Mouse (Mus musculus) forebrain, embryonic 11.5 days (tissue): ENCODE measurements around the gene Lef1. TPM values are rescaled to one million over a fixed set of nuclear protein-coding genes. Genes with fewer than 3 reads are reported as not detected.
A peak's percentile ranks its signal among the peaks of the same experiment; 100 is the strongest.

Experiments
- ATAC-seq: fragments of 200-750 bp; cut with Nextera tagmentation; replicated peaks from 2 replicates; pipeline ENCODE4 v1.8.0; 2017; ENCODE audit warnings: moderate TSS enrichment; ENCODE audit not compliant: low FRiP score
- DNase-seq: peaks from one replicate; pipeline ENCODE4 v3.0.0-alpha.2; 2017; ENCODE audit warnings: low spot score
- H3K27ac ChIP-seq: fragments of 300-500 bp; sonication (generic); 2 replicates; pipeline ENCODE4 v1.5.1; 2014; ENCODE audit warnings: low read depth, low read length
- H3K27me3 ChIP-seq: fragments of 300-500 bp; sonication (generic); 2 replicates; pipeline ENCODE4 v1.6.1; 2014; ENCODE audit warnings: mild to moderate bottlenecking, low read length, mixed read lengths; ENCODE audit not compliant: control insufficient read depth, insufficient read depth
- H3K36me3 ChIP-seq: fragments of 300-500 bp; sonication (generic); 2 replicates; pipeline ENCODE4 v1.6.1; 2014; ENCODE audit warnings: mild to moderate bottlenecking, low read length, moderate library complexity, mixed read lengths; ENCODE audit not compliant: control insufficient read depth, insufficient read depth
- H3K4me1 ChIP-seq: fragments of 300-500 bp; sonication (generic); replicated peaks from 2 replicates; pipeline ENCODE4 v1.6.1; 2014; ENCODE audit warnings: low read length, mixed read lengths; ENCODE audit not compliant: control insufficient read depth, insufficient read depth
- H3K4me2 ChIP-seq: fragments of 300-500 bp; sonication (generic); 2 replicates; pipeline ENCODE4 v1.6.1; 2014; ENCODE audit warnings: low read depth, mild to moderate bottlenecking, low read length, moderate library complexity, mixed read lengths; ENCODE audit not compliant: severe bottlenecking
- H3K4me3 ChIP-seq: fragments of 300-500 bp; sonication (generic); 2 replicates; pipeline ENCODE4 v1.5.1; 2014; ENCODE audit warnings: low read depth, low read length
- H3K9ac ChIP-seq: fragments of 300-500 bp; sonication (generic); 2 replicates; pipeline ENCODE4 v1.6.1; 2014; ENCODE audit warnings: low read length
- H3K9me3 ChIP-seq: fragments of 300-500 bp; sonication (generic); 2 replicates; pipeline ENCODE4 v1.6.1; 2016; ENCODE audit warnings: low read length, mixed read lengths; ENCODE audit not compliant: control insufficient read depth
- WGBS: fragments of 180-500 bp; shearing (Covaris S2); extraction: QIAGEN DNeasy Blood & Tissue Kit; methylation state at CpG from one replicate; pipeline ENCODE4 v1.1.7; 2014; 5-methylcytosine and 5-hydroxymethylcytosine counted together
- polyA plus RNA-seq: library from polyadenylated mRNA; unstranded; fragments of >200 nt; fragmentation: Nextera tagmentation; extraction: Ambion mirVana; gene quantifications from 2 replicates; pipeline ENCODE4 v1.2.1, GENCODE M21; 2014

Gene Lef1
- polyA plus RNA-seq, 1 experiment from 2014 or later = 70.0 TPM

DNA sequence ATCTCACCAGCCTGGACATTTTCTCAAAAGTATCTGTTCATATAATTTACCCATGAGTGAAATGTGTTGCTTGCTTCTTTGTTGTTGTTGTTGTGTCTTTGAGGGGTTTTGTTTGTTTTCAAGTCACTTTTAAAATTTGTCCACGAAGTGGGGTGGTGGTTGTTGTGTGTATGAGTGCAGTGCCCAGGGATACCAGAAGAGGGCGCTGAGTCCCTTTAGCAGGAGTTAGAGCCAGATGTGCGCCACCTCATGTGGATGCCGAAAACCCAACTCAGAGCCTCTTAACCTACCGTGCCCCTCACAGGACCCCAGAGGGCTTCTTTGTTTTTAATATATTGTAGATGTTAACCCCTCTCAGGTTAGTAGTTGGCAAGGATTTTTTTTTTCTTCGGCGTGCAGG is 101.9 kb downstream of the Lef1 start:
- ATAC-seq (no peak), DNase-seq (no peak)
- Histone ChIP-seq H3K36me3 (no peaks in the 10 kb centered on the region), H3K9me3 (no peaks in the 10 kb centered on the region), H3K4me3 (no peak overlapping the region), H3K4me1 (peaks cover 2% of the 10 kb centered on the region; the same call in 1 of the 2 replicates), H3K27me3 (no peaks in the 10 kb centered on the region), H3K27ac (no peak overlapping the region), H3K4me2 (no peak overlapping the region), H3K9ac (no peak overlapping the region)
- 84% methylated on average over 7 of the region's 7 CpGs for WGBS

DNA sequence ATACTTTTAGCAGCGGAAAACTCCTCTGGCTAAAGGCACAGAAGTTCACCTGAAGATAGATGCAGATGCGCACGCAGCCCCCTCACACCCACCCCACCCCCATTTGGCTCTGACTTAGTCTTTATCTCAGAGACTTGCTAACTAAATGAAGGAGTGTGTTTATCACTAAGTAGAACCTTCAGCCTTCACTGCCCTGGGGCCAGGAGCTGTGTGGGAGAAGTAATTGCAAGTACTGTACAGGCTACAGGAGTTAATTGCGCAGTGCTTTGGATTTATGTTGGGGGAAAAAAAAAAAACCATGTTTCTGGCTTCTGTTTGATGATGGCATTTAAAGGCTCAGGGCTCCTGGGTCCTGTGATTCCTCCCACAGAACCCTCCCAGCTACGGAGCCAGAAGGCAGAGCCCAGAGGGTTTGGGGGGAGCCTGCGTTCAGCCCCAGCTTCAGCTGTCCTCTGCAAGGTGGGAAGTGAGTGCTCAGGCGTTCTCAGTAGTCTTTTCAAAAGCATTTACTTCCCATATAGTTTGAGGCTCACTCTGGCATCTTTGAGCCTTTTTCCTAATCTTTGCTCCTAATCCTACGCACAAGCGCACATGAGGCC is 103.9 kb downstream of the Lef1 start:
- H3K27ac ChIP-seq = no peak overlapping the region
- ATAC-seq = no peak
- H3K36me3 ChIP-seq = no peaks in the 10 kb centered on the region
- WGBS = 89% methylated on average over 9 of the region's 9 CpGs
- no peaks in the 10 kb centered on the region; the same call in 1 of the 2 replicates for H3K4me1 ChIP-seq
- no peak overlapping the region for H3K4me3 ChIP-seq
- H3K4me2 ChIP-seq = no peak overlapping the region
- H3K9me3 ChIP-seq = no peaks in the 10 kb centered on the region
- H3K9ac ChIP-seq = no peak overlapping the region
- no peak for DNase-seq
- H3K27me3 ChIP-seq = no peaks in the 10 kb centered on the region

DNA sequence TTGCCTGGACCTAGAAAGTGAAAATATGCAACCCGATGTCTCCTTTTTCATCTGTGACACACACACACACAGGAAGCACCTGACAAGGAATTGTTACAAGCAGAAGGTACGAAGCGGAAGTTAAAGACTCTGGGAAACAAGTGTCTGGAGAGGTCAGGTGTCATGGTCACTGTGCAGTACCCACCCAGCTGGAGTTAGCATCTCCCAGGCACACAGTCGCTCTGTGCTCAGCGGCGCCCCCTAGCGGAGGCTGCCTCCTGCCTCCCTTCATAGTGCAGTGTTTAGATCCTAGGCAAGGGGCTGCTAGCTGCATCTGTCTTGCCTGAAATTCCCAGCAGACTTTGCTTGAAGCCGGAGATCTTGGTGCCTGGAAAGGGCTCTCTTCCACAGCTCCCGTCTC is 104.6 kb downstream of the Lef1 start:
- Histone ChIP-seq H3K4me2 (no peak overlapping the region), H3K27ac (no peak overlapping the region), H3K27me3 (no peaks in the 10 kb centered on the region), H3K9me3 (no peaks in the 10 kb centered on the region), H3K36me3 (no peaks in the 10 kb centered on the region), H3K9ac (no peak overlapping the region), H3K4me1 (no peaks in the 10 kb centered on the region; the same call in 1 of the 2 replicates), H3K4me3 (no peak overlapping the region)
- WGBS = 73% methylated on average over 9 of the region's 9 CpGs
- DNase-seq (peak; percentile 68), ATAC-seq (no peak)

DNA sequence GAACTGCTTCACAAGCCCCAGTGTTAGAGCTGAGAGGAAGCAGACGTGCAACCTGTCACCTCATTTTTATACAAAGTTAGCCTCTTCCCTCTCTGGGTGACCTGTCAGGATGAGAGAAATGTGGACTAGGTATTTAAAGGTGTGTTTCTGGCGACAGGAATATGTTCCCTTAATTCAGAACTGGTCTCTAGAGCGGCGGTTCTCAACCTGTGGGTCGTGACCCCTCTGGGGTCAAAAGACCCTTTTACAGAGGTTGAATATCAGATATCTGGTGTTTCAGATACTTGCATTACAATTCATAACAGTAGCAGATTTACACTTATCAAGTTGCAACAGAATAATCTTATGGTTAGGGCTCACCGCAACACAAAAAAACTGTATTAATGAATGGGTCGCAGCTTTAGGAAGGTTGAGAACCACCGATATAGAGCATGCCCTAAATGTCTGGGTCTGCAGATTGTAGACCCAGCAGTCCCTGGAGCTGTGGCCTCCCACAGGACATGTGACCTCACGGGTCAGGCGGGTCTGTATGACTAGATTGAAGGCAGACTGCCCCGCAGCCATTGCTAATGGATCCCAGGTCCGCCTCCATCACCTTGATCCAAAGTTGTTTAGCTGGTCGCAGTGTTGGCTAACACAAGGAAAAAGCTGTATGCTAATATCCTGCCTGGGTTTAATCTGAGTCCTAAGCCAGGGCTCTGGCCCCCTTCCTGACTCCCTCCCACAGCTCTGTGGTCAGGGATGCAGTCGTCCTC is 108.5 kb downstream of the Lef1 start:
- Histone ChIP-seq H3K9me3 (no peaks in the 10 kb centered on the region), H3K4me3 (no peak overlapping the region), H3K4me1 (no peaks in the 10 kb centered on the region; the same call in 1 of the 2 replicates), H3K9ac (no peak overlapping the region), H3K27me3 (no peaks in the 10 kb centered on the region), H3K27ac (no peak overlapping the region), H3K4me2 (no peak overlapping the region), H3K36me3 (no peaks in the 10 kb centered on the region)
- WGBS = 82% methylated on average over 14 of the region's 14 CpGs
- ATAC-seq (no peak), DNase-seq (no peak)

DNA sequence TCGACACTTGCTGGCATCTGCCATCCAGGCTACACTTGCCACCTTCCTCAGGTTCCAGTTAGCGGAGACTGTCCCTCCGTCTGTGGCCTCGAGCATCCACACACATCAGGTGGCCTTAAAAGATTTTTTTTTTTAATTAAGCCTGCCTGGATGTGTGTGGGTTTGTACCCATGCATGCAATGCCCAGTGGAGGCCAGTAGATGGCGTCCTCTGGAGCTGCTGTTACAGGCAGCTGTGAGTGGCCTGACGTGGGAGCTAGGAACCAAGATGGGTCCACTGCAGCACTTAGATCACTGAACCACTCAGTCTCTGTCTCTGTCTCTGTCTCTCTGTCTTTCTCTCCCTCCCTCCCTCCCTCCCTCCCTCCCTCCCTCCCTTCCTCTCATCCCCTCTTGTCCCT is 117.8 kb downstream of the Lef1 start:
- Histone ChIP-seq H3K36me3 (no peaks in the 10 kb centered on the region), H3K4me1 (no peaks in the 10 kb centered on the region), H3K9me3 (no peaks in the 10 kb centered on the region), H3K9ac (no peak overlapping the region), H3K27ac (no peak overlapping the region), H3K4me2 (no peak overlapping the region), H3K4me3 (no peak overlapping the region), H3K27me3 (no peaks in the 10 kb centered on the region)
- no peak; the same call in 1 of the 2 replicates for ATAC-seq
- WGBS = 68% methylated on average over 6 of the region's 6 CpGs
- no peak for DNase-seq

DNA sequence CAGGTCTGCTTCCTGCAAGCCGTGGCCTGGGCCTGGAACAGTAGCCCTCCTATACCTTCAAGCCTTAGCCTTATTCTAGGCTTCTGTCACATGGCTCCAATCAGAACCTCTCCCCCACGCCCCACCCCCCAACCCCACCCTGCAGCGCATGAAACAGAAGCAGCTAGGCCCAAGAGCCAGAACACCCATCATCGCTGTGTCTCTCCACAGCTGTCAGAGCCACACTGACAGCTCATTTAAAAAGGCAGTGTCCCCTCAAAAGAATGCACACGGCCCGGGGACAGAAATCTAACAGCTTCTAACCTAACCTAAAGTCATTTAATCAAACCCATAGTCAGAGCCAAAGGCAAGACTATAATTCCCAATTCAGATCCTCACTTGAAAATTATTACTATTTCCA is 126.8 kb downstream of the Lef1 start:
- WGBS = 82% methylated on average over 6 of the region's 6 CpGs
- no peaks in the 10 kb centered on the region for H3K9me3 ChIP-seq
- ATAC-seq (no peak), DNase-seq (no peak)
- H3K27me3 ChIP-seq = no peaks in the 10 kb centered on the region
- H3K36me3 ChIP-seq = no peaks in the 10 kb centered on the region; the same call in 1 of the 2 replicates
- H3K4me2 ChIP-seq = no peak overlapping the region
- H3K27ac ChIP-seq = no peak overlapping the region
- no peak overlapping the region for H3K4me3 ChIP-seq
- H3K4me1 ChIP-seq = no peaks in the 10 kb centered on the region
- H3K9ac ChIP-seq = no peak overlapping the region

DNA sequence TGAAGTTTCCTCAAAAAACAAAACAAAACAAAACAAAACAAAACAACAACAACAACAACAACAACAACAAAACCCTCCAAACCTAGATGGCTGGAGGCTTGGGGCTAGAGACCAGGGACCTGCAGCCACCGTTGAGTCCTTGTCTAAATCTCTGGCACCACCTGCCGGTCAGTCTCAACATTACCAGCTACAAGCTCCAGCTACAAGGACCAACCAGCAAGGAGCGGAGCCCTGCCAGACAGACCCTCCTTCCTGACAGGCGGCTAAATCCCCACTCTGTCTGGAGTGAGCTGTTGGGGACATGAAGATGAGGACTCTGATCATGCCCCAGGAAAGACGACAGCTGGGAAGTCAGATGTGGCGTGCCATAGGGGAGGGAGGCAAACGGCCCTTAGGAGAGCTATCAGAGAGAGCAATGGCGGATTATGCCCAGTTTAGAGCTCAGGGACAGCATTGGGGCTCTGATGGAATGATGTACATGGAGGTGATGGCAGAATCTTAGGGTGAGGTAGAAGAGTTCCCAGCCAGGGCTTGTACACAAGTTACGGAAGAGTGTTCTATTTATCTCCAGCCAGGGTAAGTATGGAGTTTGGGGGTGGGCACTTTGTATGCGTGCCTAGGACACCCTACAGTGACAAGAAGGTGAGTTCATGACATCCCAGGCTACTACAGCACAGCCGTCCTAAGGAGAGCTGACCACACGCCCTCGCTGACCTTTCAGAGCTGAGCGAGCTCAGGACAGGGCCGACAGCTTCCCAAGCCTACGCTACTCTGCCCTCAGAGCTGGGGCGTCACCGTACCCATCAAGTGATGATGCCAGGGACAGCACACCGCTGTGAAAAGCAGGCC is 127.7 kb downstream of the Lef1 start:
- Histone ChIP-seq H3K36me3 (no peaks in the 10 kb centered on the region; the same call in 1 of the 2 replicates), H3K4me3 (no peak overlapping the region), H3K9ac (no peak overlapping the region), H3K9me3 (no peaks in the 10 kb centered on the region), H3K4me1 (no peaks in the 10 kb centered on the region), H3K27me3 (no peaks in the 10 kb centered on the region), H3K4me2 (no peak overlapping the region), H3K27ac (no peak overlapping the region)
- ATAC-seq = peak; percentile 86
- 62% methylated on average over 19 of the region's 19 CpGs for WGBS
- peak; percentile 93 for DNase-seq

DNA sequence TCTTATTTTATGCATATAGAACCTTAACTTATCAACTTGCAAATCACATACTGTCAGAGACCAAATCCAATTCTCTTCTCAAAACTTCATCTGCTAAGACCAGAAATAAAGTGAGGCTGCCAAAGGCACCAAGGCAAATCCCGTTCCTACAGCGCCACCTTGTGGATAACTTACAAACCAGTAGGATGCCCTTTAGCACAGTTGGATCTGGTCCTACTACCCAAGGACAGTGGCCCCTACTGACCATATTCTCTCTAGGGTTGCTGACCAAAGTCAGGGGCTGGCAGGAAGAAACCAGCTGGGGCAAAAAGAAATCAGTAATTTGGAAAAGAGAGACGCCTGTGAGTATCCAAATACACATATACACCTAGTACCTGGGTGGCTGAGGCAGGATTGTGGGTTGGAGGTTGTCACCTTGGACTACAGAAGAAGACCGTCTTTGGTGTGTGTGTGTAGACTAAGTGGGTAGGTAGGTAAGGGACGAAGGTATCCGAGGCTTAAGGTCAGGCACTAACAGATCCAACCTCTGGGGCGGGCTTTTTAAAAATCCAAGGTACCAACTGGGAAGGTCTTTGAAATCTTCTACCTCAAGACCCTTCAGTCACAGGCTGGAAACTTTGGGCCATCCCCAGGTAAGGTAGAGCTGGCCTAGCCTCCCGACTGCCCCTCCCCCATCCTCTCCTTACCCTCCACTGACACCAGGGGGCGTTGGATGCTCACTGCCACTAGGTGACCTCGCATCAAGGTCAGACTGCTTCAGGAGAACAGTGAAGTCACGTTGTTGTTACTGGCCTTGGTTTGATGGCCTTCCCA is 135.7 kb downstream of the Lef1 start:
- Histone ChIP-seq H3K9me3 (no peaks in the 10 kb centered on the region), H3K4me2 (no peak overlapping the region), H3K27ac (no peak overlapping the region), H3K9ac (no peak overlapping the region), H3K27me3 (no peaks in the 10 kb centered on the region), H3K4me3 (no peak overlapping the region), H3K36me3 (no peaks in the 10 kb centered on the region), H3K4me1 (no peaks in the 10 kb centered on the region)
- peak; percentile 72 for DNase-seq
- ATAC-seq = peak; percentile 45; the same call in 1 of the 2 replicates
- WGBS = 63% methylated on average over 11 of the region's 11 CpGs
